Mouse (Mus musculus): ENCODE measurements around the gene Rab7. TPM values are rescaled to one million over a fixed set of nuclear protein-coding genes. Genes with fewer than 3 reads are reported as not detected.

Gene Rab7
- polyA plus RNA-seq, 1 experiment from 2014 or later = 216 TPM

GRCm38 (mm10) chr6:88042336-88042735 lies 2.7 kb downstream of the Rab7 start:
- Histone ChIP-seq H3K27me3 (ENCODE audit: insufficient read depth, low read length) (no peaks in the 10 kb centered on the region), H3K9ac (peak overlapping the region; percentile 23; the same call in 1 of the 2 replicates), H3K9me3 (ENCODE audit: low read depth, low read length) (no peaks in the 10 kb centered on the region), H3K4me3 (ENCODE audit: low read depth, low read length) (no peak overlapping the region), H3K4me2 (no peak overlapping the region), H3K27ac (ENCODE audit: low read depth) (no peak overlapping the region), H3K4me1 (ENCODE audit: insufficient read depth) (0 out of 2 replicates have a peak, but pooled peaks cover 9% of the 10 kb centered on the region), H3K36me3 (ENCODE audit: insufficient read depth) (peaks cover 12% of the 10 kb centered on the region; the same call in 1 of the 2 replicates)
- 94% methylated on average over 3 of the region's 3 CpGs for WGBS
- ATAC-seq (ENCODE audit: insufficient read depth) (no peak), DNase-seq (no peak)
- TF ChIP-seq CTCF (IDR thresholded peaks at IDR 0.05; ENCODE audit: low read depth) = no peak

- Histone ChIP-seq H3K4me1 (ENCODE audit: insufficient read depth) (0 out of 2 replicates have a peak, but pooled peaks cover 9% of the 10 kb centered on the region), H3K9ac (no peak overlapping the region)
- WGBS = 63% methylated on average over 4 of the region's 4 CpGs
Observed at GRCm38 (mm10) chr6:88041221-88041620, 3.8 kb downstream of the Rab7 start.

GRCm38 (mm10) chr6:88039426-88039825 lies 5.6 kb downstream of the Rab7 start:
- no peak for TF ChIP-seq CTCF (IDR thresholded peaks at IDR 0.05; ENCODE audit: low read depth)
- WGBS = 93% methylated on average over 4 of the region's 4 CpGs
- no peaks in the 10 kb centered on the region for H3K27me3 ChIP-seq (ENCODE audit: insufficient read depth, low read length)
- DNase-seq (no peak), ATAC-seq (ENCODE audit: insufficient read depth) (no peak)
- no peak overlapping the region for H3K4me2 ChIP-seq
- no peaks in the 10 kb centered on the region for H3K9me3 ChIP-seq (ENCODE audit: low read depth, low read length)
- H3K27ac ChIP-seq (ENCODE audit: low read depth) = no peak overlapping the region
- no peak overlapping the region for H3K9ac ChIP-seq
- no peak overlapping the region for H3K4me3 ChIP-seq (ENCODE audit: low read depth, low read length)
- 0 out of 2 replicates have a peak, but pooled peaks cover 9% of the 10 kb centered on the region for H3K4me1 ChIP-seq (ENCODE audit: insufficient read depth)
- peaks cover 15% of the 10 kb centered on the region; the same call in 1 of the 2 replicates for H3K36me3 ChIP-seq (ENCODE audit: insufficient read depth)

More at GRCm38 (mm10) chr6:88041221-88041620, 3.8 kb downstream of the Rab7 start:
- Histone ChIP-seq H3K27ac (ENCODE audit: low read depth) (no peak overlapping the region), H3K4me2 (no peak overlapping the region), H3K4me3 (ENCODE audit: low read depth, low read length) (no peak overlapping the region), H3K36me3 (ENCODE audit: insufficient read depth) (peaks cover 15% of the 10 kb centered on the region; the same call in 1 of the 2 replicates), H3K27me3 (ENCODE audit: insufficient read depth, low read length) (no peaks in the 10 kb centered on the region), H3K9me3 (ENCODE audit: low read depth, low read length) (no peaks in the 10 kb centered on the region)
- ATAC-seq (ENCODE audit: insufficient read depth) (no peak), DNase-seq (no peak)
- TF ChIP-seq CTCF (IDR thresholded peaks at IDR 0.05; ENCODE audit: low read depth) = no peak

GRCm38 (mm10) chr6:88037471-88038045 lies 7.5 kb downstream of the Rab7 start:
- H3K36me3 ChIP-seq (ENCODE audit: insufficient read depth) = peaks cover 15% of the 10 kb centered on the region; the same call in 1 of the 2 replicates
- 85% methylated on average over 4 of the region's 4 CpGs for WGBS
- H3K27me3 ChIP-seq (ENCODE audit: insufficient read depth, low read length) = no peaks in the 10 kb centered on the region
- ATAC-seq (ENCODE audit: insufficient read depth) (no peak), DNase-seq (no peak)
- H3K4me2 ChIP-seq = no peak overlapping the region
- H3K4me1 ChIP-seq (ENCODE audit: insufficient read depth) = no peaks in the 10 kb centered on the region
- no peaks in the 10 kb centered on the region for H3K9me3 ChIP-seq (ENCODE audit: low read depth, low read length)
- no peak for TF ChIP-seq CTCF (IDR thresholded peaks at IDR 0.05; ENCODE audit: low read depth)
- H3K9ac ChIP-seq = no peak overlapping the region
- no peak overlapping the region for H3K27ac ChIP-seq (ENCODE audit: low read depth)
- H3K4me3 ChIP-seq (ENCODE audit: low read depth, low read length) = no peak overlapping the region

- Histone ChIP-seq H3K4me3 (ENCODE audit: low read depth, low read length) (no peak overlapping the region), H3K27me3 (ENCODE audit: insufficient read depth, low read length) (no peaks in the 10 kb centered on the region), H3K9ac (no peak overlapping the region), H3K9me3 (ENCODE audit: low read depth, low read length) (no peaks in the 10 kb centered on the region), H3K27ac (ENCODE audit: low read depth) (no peak overlapping the region), H3K36me3 (ENCODE audit: insufficient read depth) (peaks cover 13% of the 10 kb centered on the region; the same call in 1 of the 2 replicates), H3K4me1 (ENCODE audit: insufficient read depth) (no peaks in the 10 kb centered on the region), H3K4me2 (no peak overlapping the region)
- TF ChIP-seq CTCF (IDR thresholded peaks at IDR 0.05; ENCODE audit: low read depth) = no peak
- DNase-seq = no peak
- 96% methylated on average over 3 of the region's 3 CpGs for WGBS
- ATAC-seq (ENCODE audit: insufficient read depth) = no peak
Observed at GRCm38 (mm10) chr6:88033504-88033903, 11.6 kb downstream of the Rab7 start.

- H3K27me3 ChIP-seq (ENCODE audit: insufficient read depth, low read length) = no peaks in the 10 kb centered on the region
- H3K27ac ChIP-seq (ENCODE audit: low read depth) = no peak overlapping the region
- no peaks in the 10 kb centered on the region for H3K9me3 ChIP-seq (ENCODE audit: low read depth, low read length)
- no peak overlapping the region for H3K9ac ChIP-seq
- 0 out of 2 replicates have a peak, but pooled peaks cover 17% of the 10 kb centered on the region for H3K36me3 ChIP-seq (ENCODE audit: insufficient read depth)
- no peaks in the 10 kb centered on the region for H3K4me1 ChIP-seq (ENCODE audit: insufficient read depth)
- H3K4me3 ChIP-seq (ENCODE audit: low read depth, low read length) = no peak overlapping the region
- H3K4me2 ChIP-seq = no peak overlapping the region
- 94% methylated on average over 2 of the region's 2 CpGs for WGBS
- no peak for ATAC-seq (ENCODE audit: insufficient read depth)
- TF ChIP-seq CTCF (IDR thresholded peaks at IDR 0.05; ENCODE audit: low read depth) = no peak
- DNase-seq = no peak
Observed at GRCm38 (mm10) chr6:88030432-88030831, 14.6 kb downstream of the Rab7 start.

- ATAC-seq (ENCODE audit: insufficient read depth) (no peak), DNase-seq (no peak)
- Histone ChIP-seq H3K9ac (no peak overlapping the region), H3K27me3 (ENCODE audit: insufficient read depth, low read length) (no peaks in the 10 kb centered on the region), H3K4me1 (ENCODE audit: insufficient read depth) (no peaks in the 10 kb centered on the region), H3K4me2 (no peak overlapping the region), H3K27ac (ENCODE audit: low read depth) (no peak overlapping the region), H3K4me3 (ENCODE audit: low read depth, low read length) (no peak overlapping the region), H3K36me3 (ENCODE audit: insufficient read depth) (0 out of 2 replicates have a peak, but pooled peaks cover 17% of the 10 kb centered on the region), H3K9me3 (ENCODE audit: low read depth, low read length) (no peaks in the 10 kb centered on the region)
- TF ChIP-seq CTCF (IDR thresholded peaks at IDR 0.05; ENCODE audit: low read depth) = no peak
- 83% methylated on average over 5 of the region's 5 CpGs for WGBS
Observed at GRCm38 (mm10) chr6:88027390-88027789, 17.7 kb downstream of the Rab7 start.

Measured in lung, embryonic 14.5 days (tissue).